8 mouse cellular contexts compared by ENCODE assay signal in genomic region chr5:66748448-66749115, GRCm38 (mm10). TPM values are rescaled to one million over a fixed set of nuclear protein-coding genes. Genes with fewer than 3 reads are reported as not detected.
A peak's percentile ranks its signal among the peaks of the same experiment; 100 is the strongest.
DNase-seq lines count a peak whose midpoint lies in the region; TF ChIP-seq lines count a peak whose summit lies in the region.

No protein-coding gene starts in this region.

- no peak for DNase-seq in left cerebral cortex, adult 2 months (ENCODE audit: extremely low spot score in 1 of 2, low spot score in 2 of 2)
- DNase-seq in left cerebral cortex, adult 18-20 months (ENCODE audit: low spot score in 2 of 2) = no peak
- DNase-seq in heart, adult 8-10 months (ENCODE audit: low spot score) = peak; percentile 68
- peak; percentile 47 for DNase-seq in kidney, adult 9 months
- DNase-seq in neural tube, embryonic 10.5 days (ENCODE audit: extremely low spot score, low spot score) = peak; percentile 31
- DNase-seq in cerebellum, postnatal 36 days = no peak
- no peak for DNase-seq in left cerebral cortex, adult 8-10 months (ENCODE audit: low spot score in 2 of 2)
- no peak for DNase-seq in cerebellum, adult 11 months

- peak overlapping the region; percentile 9; the same call in 1 of the 2 replicates for H3K4me3 ChIP-seq in left cerebral cortex, adult 2 months

- H3K27ac ChIP-seq in left cerebral cortex, adult 2 months = peak overlapping the region; percentile 0

- no peak for TF ChIP-seq CTCF in left cerebral cortex, adult 2 months (IDR thresholded peaks at IDR 0.05)

- intact Hi-C loops in left cerebral cortex, adult 2 months (cut with DNase I) = loop anchor here (5.0 kb wide), 2 partner anchors 104 to 234 kb away; no protein-coding TSS in a partner anchor

RNA-seq across cellular contexts. Expression of gene Limch1, which starts 3.0 kb away (rescaled TPM):
- 100 to 1,000 TPM; 121 to 127 TPM for total RNA-seq in left cerebral cortex, adult 2 months (2021)
- 100 to 1,000 TPM; 120 to 123 TPM for total RNA-seq in left cerebral cortex, adult 18-20 months (2021)
- 100 to 1,000 TPM; 278 to 326 (median 303) TPM for total RNA-seq in heart, adult 8-10 months (2022)
- 100 to 1,000 TPM; 110 to 123 (median 118) TPM for total RNA-seq in left cerebral cortex, adult 8-10 months (2022)

Comparison
In these comparisons a context has a peak if more than half of its experiments do, and no peak if none do; other contexts are left out.
1. DNase-seq: peak in heart, adult 8-10 months (single experiment), kidney, adult 9 months (single experiment) and neural tube, embryonic 10.5 days (single experiment); none in left cerebral cortex, adult 2 months (0 of 2), left cerebral cortex, adult 18-20 months (0 of 2), cerebellum, postnatal 36 days (0 of 2), left cerebral cortex, adult 8-10 months (0 of 2) and cerebellum, adult 11 months (single experiment).